Mouse (Mus musculus): ENCODE measurements around the gene Mettl1.

DNA sequence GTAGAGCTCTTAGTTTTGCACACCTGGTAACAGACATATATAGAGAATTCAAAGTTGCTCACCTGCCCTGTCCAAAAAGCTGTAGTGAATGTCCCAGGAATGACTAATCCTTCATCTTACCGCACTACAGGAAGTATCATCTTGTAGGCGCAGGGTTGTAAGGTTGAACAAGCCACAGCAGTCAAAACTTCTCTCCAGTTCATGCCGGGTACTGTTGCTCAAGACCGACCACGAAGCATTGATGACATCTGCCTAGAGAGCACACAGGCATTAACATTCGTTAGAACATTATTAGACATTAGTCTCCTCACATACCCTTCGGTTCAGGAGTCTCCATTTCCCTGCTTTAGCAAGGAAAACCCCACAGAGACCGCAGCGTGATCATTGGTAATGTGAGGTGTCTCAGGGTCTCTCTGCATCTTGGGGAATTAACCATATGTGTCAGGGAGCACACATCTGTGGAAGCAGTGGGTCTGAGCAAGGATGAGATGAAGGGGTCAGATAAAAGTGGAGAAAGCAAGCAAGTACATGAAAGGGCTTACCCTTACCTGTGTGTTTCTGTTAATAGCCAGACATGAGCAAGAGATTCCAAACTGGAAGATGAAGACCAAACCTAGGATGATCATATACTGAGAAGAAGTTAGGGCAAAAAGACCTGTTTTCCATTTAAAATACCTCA is 27.3 kb downstream of the Mettl1 start:
- TF ChIP-seq POLR2A (IDR thresholded peaks at IDR 0.05; ENCODE audit: control insufficient read depth, extremely low read depth, insufficient read depth, low read length, poor library complexity), result no peak
- TF ChIP-seq CTCF (IDR thresholded peaks at IDR 0.05; ENCODE audit: borderline replicate concordance, control insufficient read depth, extremely low read depth, insufficient read depth, low read length, poor library complexity), result no peak
